Mouse (Mus musculus) stomach, embryonic 16.5 days (tissue): ENCODE measurements around the gene Svop. TPM values are rescaled to one million over a fixed set of nuclear protein-coding genes. Genes with fewer than 3 reads are reported as not detected.

Source experiments
- ATAC-seq: fragments of 200-750 bp; cut with Nextera tagmentation; 2 replicates; pipeline ENCODE4 v1.8.0; 2017; ENCODE audit warnings: moderate number of reproducible peaks, moderate TSS enrichment; ENCODE audit not compliant: insufficient read depth, low FRiP score
- H3K27ac ChIP-seq: fragments of 300-500 bp; sonication (generic); 2 replicates; pipeline ENCODE4 v1.5.1; 2014; ENCODE audit warnings: low read length
- H3K27me3 ChIP-seq: fragments of 300-500 bp; sonication (generic); 2 replicates; pipeline ENCODE4 v1.6.1; 2014; ENCODE audit warnings: low read length, control low read depth, mixed read lengths; ENCODE audit not compliant: control insufficient read depth, insufficient read depth
- H3K36me3 ChIP-seq: fragments of 300-500 bp; sonication (generic); 2 replicates; pipeline ENCODE4 v1.6.1; 2014; ENCODE audit warnings: low read length; ENCODE audit not compliant: control insufficient read depth, insufficient read depth
- H3K4me1 ChIP-seq: fragments of 300-500 bp; sonication (generic); 2 replicates; pipeline ENCODE4 v1.6.1; 2014; ENCODE audit warnings: low read length, control low read depth, mixed read lengths; ENCODE audit not compliant: control insufficient read depth, insufficient read depth
- H3K4me2 ChIP-seq: fragments of 300-500 bp; sonication (generic); 2 replicates; pipeline ENCODE4 v1.6.1; 2014; ENCODE audit warnings: low read depth, low read length, mixed read lengths
- H3K4me3 ChIP-seq: fragments of 300-500 bp; sonication (generic); replicated peaks from 2 replicates; pipeline ENCODE4 v1.5.1; 2014; ENCODE audit warnings: mild to moderate bottlenecking, low read length
- H3K9ac ChIP-seq: fragments of 300-500 bp; sonication (generic); 2 replicates; pipeline ENCODE4 v1.6.1; 2014; ENCODE audit warnings: low read length
- H3K9me3 ChIP-seq: fragments of 300-500 bp; sonication (generic); replicated peaks from 2 replicates; pipeline ENCODE4 v1.6.1; 2016; ENCODE audit warnings: low read length, control low read depth; ENCODE audit not compliant: control insufficient read depth
- WGBS: fragments of 180-500 bp; shearing (Covaris S2); extraction: QIAGEN DNeasy Blood & Tissue Kit; methylation state at CpG from one replicate; pipeline ENCODE4 v1.1.7; 2014; 5-methylcytosine and 5-hydroxymethylcytosine counted together
- polyA plus RNA-seq: library from polyadenylated mRNA; unstranded; fragments of >200 nt; fragmentation: Nextera tagmentation; extraction: Ambion mirVana; gene quantifications from 2 replicates; pipeline ENCODE4 v1.2.1, GENCODE M21; 2015

The Svop gene
- polyA plus RNA-seq, 1 experiment from 2014 or later, result 1.8 TPM

GRCm38 (mm10) chr5:113985737-113986136, 105.6 kb downstream of the Svop start:
- Histone ChIP-seq H3K9me3 (no peaks in the 10 kb centered on the region), H3K4me2 (no peak overlapping the region), H3K4me1 (peaks cover 24% of the 10 kb centered on the region), H3K36me3 (no peaks in the 10 kb centered on the region), H3K9ac (no peak overlapping the region), H3K27me3 (no peaks in the 10 kb centered on the region), H3K4me3 (no peak overlapping the region), H3K27ac (peak overlapping the region; percentile 4; the same call in 1 of the 2 replicates)
- WGBS, result 56% methylated on average over 2 of the region's 2 CpGs
- ATAC-seq, result no peak

DNA sequence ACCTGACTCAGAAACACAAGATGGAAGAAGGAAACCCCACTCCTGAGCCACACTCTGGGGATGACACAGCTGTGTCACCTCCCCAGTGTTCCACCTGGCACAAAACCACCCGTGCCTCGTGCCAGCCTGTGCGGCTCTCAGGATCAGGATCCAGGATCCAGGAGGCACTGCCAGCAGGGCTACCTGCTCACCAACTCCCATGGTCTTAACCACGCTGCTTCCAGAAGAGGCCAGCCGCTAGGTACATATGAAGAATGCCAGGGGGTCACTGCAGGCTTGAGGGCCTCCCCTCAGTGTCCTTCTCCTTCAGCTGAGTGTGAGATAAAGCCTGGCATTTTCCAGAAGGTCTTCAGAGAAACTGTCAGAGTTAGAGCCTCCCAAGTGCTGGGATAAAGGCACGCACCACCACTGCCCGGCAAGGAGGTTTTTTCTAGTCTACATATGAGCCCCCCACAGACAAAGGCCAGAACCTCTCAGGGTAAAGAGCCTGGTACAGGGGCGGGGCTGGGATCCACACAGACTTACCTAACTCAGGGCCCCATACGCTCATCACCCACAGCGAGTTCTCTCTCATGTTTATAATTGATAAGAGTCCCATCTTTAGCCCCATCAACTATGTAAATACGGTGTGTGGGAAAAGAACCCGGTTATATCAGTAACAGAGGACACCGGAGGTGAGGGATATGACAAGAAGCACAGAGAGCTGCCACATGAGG, 107.2 kb downstream of the Svop start:
- Histone ChIP-seq H3K4me2 (no peak overlapping the region), H3K27me3 (no peaks in the 10 kb centered on the region), H3K27ac (no peak overlapping the region), H3K4me3 (no peak overlapping the region), H3K4me1 (peaks cover 16% of the 10 kb centered on the region), H3K36me3 (no peaks in the 10 kb centered on the region), H3K9ac (no peak overlapping the region), H3K9me3 (no peaks in the 10 kb centered on the region)
- 0 out of 2 replicates have a peak, but pooled peaks have one; percentile 44 for ATAC-seq
- 72% methylated on average over 13 of the region's 13 CpGs for WGBS

GRCm38 (mm10) chr5:113983541-113983940, 107.8 kb downstream of the Svop start:
- H3K9me3 ChIP-seq, result no peaks in the 10 kb centered on the region
- no peaks in the 10 kb centered on the region for H3K36me3 ChIP-seq
- no peaks in the 10 kb centered on the region for H3K27me3 ChIP-seq
- no peak overlapping the region for H3K4me3 ChIP-seq
- WGBS, result 61% methylated on average over 6 of the region's 6 CpGs
- ATAC-seq, result no peak
- H3K27ac ChIP-seq, result no peak overlapping the region
- H3K9ac ChIP-seq, result no peak overlapping the region
- no peak overlapping the region for H3K4me2 ChIP-seq
- H3K4me1 ChIP-seq, result peaks cover 16% of the 10 kb centered on the region

- H3K4me2 ChIP-seq, result no peak overlapping the region
- no peak overlapping the region for H3K27ac ChIP-seq
- no peak overlapping the region for H3K4me3 ChIP-seq
- no peaks in the 10 kb centered on the region for H3K27me3 ChIP-seq
- H3K9me3 ChIP-seq, result no peaks in the 10 kb centered on the region
- H3K36me3 ChIP-seq, result no peaks in the 10 kb centered on the region
- H3K9ac ChIP-seq, result no peak overlapping the region
- WGBS, result 79% methylated on average over 8 of the region's 8 CpGs
- ATAC-seq, result no peak
- peaks cover 15% of the 10 kb centered on the region for H3K4me1 ChIP-seq
Measured at GRCm38 (mm10) chr5:113981843-113982242, 109.5 kb downstream of the Svop start.

- Histone ChIP-seq H3K9me3 (no peaks in the 10 kb centered on the region), H3K27me3 (no peaks in the 10 kb centered on the region), H3K9ac (no peak overlapping the region), H3K4me2 (no peak overlapping the region), H3K36me3 (no peaks in the 10 kb centered on the region), H3K27ac (no peak overlapping the region), H3K4me3 (no peak overlapping the region), H3K4me1 (peaks cover 8% of the 10 kb centered on the region)
- no peak for ATAC-seq
- WGBS, result 81% methylated on average over 6 of the region's 6 CpGs
Measured at GRCm38 (mm10) chr5:113981171-113981570, 110.2 kb downstream of the Svop start.

DNA sequence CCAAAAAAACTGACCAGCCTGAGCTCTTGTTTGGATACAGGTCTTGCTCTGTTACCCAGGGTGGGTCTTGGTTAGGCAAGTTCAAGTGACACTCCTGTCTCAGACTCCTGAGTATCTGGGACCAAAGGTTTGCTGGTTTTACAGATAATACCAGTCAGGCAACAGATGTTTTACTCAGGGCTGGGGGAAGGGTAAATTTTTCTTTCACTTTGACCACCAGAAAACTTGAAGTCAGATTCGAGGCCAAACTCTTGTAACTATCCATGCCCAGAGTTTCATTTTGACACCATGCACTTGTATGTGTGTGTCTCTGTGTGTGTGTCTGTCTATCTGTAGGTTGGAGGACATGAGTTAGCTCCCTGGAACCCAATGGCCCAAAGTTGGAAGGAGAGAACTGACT, 110.9 kb downstream of the Svop start:
- Histone ChIP-seq H3K27me3 (no peaks in the 10 kb centered on the region), H3K27ac (no peak overlapping the region), H3K4me2 (no peak overlapping the region), H3K4me3 (no peak overlapping the region), H3K9me3 (no peaks in the 10 kb centered on the region), H3K4me1 (peaks cover 10% of the 10 kb centered on the region), H3K9ac (no peak overlapping the region), H3K36me3 (no peaks in the 10 kb centered on the region)
- ATAC-seq, result no peak
- WGBS, result 65% methylated on average over 1 of the region's 1 CpGs

GRCm38 (mm10) chr5:113977309-113977708, 114.1 kb downstream of the Svop start:
- Histone ChIP-seq H3K9me3 (no peaks in the 10 kb centered on the region), H3K27ac (no peak overlapping the region), H3K36me3 (no peaks in the 10 kb centered on the region), H3K4me3 (no peak overlapping the region), H3K9ac (no peak overlapping the region), H3K4me1 (peaks cover 37% of the 10 kb centered on the region), H3K4me2 (no peak overlapping the region), H3K27me3 (no peaks in the 10 kb centered on the region)
- 72% methylated on average over 8 of the region's 8 CpGs for WGBS
- ATAC-seq, result no peak

Other genes starting within 250 kb of the Svop start
- 145 and 159 TPM in 2 replicates for gene Coro1c, start 182.8 kb downstream of the Svop start, polyA plus RNA-seq
- 8.7 and 11.9 TPM in 2 replicates for gene Ssh1, start 97.7 kb downstream of the Svop start, polyA plus RNA-seq
- 2.4 and 3.1 TPM in 2 replicates for gene Dao, start 87.9 kb downstream of the Svop start, polyA plus RNA-seq
- 10.0 and 11.0 TPM in 2 replicates for gene Usp30, start 26.1 kb downstream of the Svop start, polyA plus RNA-seq
- 4.8 and 6.1 TPM in 2 replicates for gene Alkbh2, start 36.6 kb upstream of the Svop start, polyA plus RNA-seq
- gene Ung, start 38.8 kb upstream of the Svop start, polyA plus RNA-seq, result 33.4 and 34.3 TPM in 2 replicates
- 2.1 and 3.2 TPM in 2 replicates for gene Acacb, start 55.0 kb upstream of the Svop start, polyA plus RNA-seq
- gene Foxn4, start 182.2 kb upstream of the Svop start, polyA plus RNA-seq, result 0.13 TPM in 1 of 2 replicates, not detected in the other
- gene Myo1h, start 197.6 kb upstream of the Svop start, polyA plus RNA-seq, result 6.0 and 7.5 TPM in 2 replicates